Mouse (Mus musculus): ENCODE measurements around the gene Adcy2.

- TF ChIP-seq CTCF (IDR thresholded peaks at IDR 0.05; ENCODE audit: borderline replicate concordance, insufficient read depth, low read length) = no peak
- TF ChIP-seq POLR2A (IDR thresholded peaks at IDR 0.05; ENCODE audit: low read depth, low read length) = no peak
Observed at GRCm38 (mm10) chr13:68787286-68788061, 211.9 kb downstream of the Adcy2 start.
